Mouse (Mus musculus) limb, embryonic 11.5 days (tissue): ENCODE measurements around the gene Xylt1. TPM values are rescaled to one million over a fixed set of nuclear protein-coding genes. Genes with fewer than 3 reads are reported as not detected.

Experiments
- ATAC-seq: fragments of 200-750 bp; cut with Nextera tagmentation; 2 replicates; pipeline ENCODE4 v1.8.0; 2017; ENCODE audit warnings: low read depth; ENCODE audit not compliant: insufficient number of reproducible peaks, low FRiP score, low TSS enrichment
- DNase-seq: peaks from one replicate; pipeline ENCODE4 v3.0.0-alpha.2; 2015; ENCODE audit warnings: low spot score
- H3K27ac ChIP-seq: fragments of 300-500 bp; sonication (generic); replicated peaks from 2 replicates; pipeline ENCODE4 v1.5.1; 2014; ENCODE audit warnings: low read depth, mild to moderate bottlenecking, low read length
- H3K27me3 ChIP-seq: fragments of 300-500 bp; sonication (generic); 2 replicates; pipeline ENCODE4 v1.6.1; 2014; ENCODE audit warnings: mild to moderate bottlenecking, low read length, mixed read lengths; ENCODE audit not compliant: control insufficient read depth, insufficient read depth
- H3K36me3 ChIP-seq: fragments of 300-500 bp; sonication (generic); 2 replicates; pipeline ENCODE4 v1.6.1; 2014; ENCODE audit warnings: mild to moderate bottlenecking, low read length, moderate library complexity, mixed read lengths; ENCODE audit not compliant: control insufficient read depth, insufficient read depth
- H3K4me1 ChIP-seq: fragments of 300-500 bp; sonication (generic); 2 replicates; pipeline ENCODE4 v1.6.1; 2014; ENCODE audit warnings: low read length, mixed read lengths; ENCODE audit not compliant: control insufficient read depth, insufficient read depth
- H3K4me2 ChIP-seq: fragments of 300-500 bp; sonication (generic); 2 replicates; pipeline ENCODE4 v1.6.1; 2014; ENCODE audit warnings: low read depth, mild to moderate bottlenecking, moderate library complexity; ENCODE audit not compliant: severe bottlenecking
- H3K4me3 ChIP-seq: fragments of 300-500 bp; sonication (generic); 2 replicates; pipeline ENCODE4 v1.5.1; 2014; ENCODE audit warnings: low read depth, low read length
- H3K9ac ChIP-seq: fragments of 300-500 bp; sonication (generic); 2 replicates; pipeline ENCODE4 v1.6.1; 2014; ENCODE audit warnings: mild to moderate bottlenecking, low read length
- H3K9me3 ChIP-seq: fragments of 300-500 bp; sonication (generic); 2 replicates; pipeline ENCODE4 v1.6.1; 2016; ENCODE audit warnings: low read length; ENCODE audit not compliant: control insufficient read depth
- WGBS: fragments of 180-500 bp; shearing (Covaris S2); extraction: QIAGEN DNeasy Blood & Tissue Kit; methylation state at CpG from one replicate; pipeline ENCODE4 v1.1.7; 2014; 5-methylcytosine and 5-hydroxymethylcytosine counted together
- polyA plus RNA-seq: library from polyadenylated mRNA; unstranded; fragments of >200 nt; fragmentation: Nextera tagmentation; extraction: Ambion mirVana; gene quantifications from 2 replicates; pipeline ENCODE4 v1.2.1, GENCODE M21; 2014

Gene Xylt1
- 1.4 and 1.6 TPM in 2 replicates for polyA plus RNA-seq

DNA sequence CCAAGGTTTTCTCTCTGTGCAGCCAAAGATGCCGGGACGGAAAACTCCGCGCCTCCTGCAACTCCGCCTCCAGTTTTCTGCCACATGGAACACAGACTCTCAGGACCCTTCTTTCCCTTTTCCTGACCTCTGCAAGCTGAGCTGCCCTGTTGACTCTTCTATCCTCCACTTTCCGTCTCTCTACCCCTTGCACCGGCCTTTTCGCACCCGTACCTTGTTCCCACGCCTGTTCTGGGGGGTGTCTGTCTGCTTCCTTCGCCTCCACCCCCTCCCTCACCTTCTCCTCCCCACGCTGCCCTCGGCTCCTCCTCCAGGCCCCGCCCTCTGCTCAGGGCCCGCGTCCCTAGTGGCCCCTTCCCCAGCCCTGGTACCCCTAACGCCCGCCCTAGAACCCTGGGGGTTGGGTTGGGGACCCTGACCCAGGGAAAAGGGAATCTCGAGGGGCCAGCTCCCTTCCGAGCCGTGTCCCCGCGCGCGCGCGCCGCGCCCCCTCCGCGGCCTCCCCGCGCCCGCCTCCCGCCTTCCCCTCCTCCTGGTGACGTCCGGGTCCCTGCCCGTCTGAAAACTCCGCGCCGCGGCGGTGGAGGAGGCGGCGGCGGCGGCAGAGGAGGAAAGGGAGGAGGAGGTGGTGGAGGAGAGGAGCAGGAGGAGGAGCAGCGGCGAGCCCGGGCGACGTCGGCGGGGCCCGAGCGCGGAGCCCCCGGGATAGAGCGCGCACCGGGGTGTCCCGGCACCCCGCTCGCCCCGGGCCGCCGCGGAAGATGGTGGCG lies at the start of gene Xylt1:
Gene Xylt1 (plus strand): TSS at position 562 of the 770 bp plus-strand sequence.
- peaks cover 10% of the 10 kb centered on the region for H3K4me1 ChIP-seq
- peak within 1 kb of the TSS; percentile 69; the same call in 1 of the 2 replicates for H3K27ac ChIP-seq
- no peaks in the 10 kb centered on the region for H3K9me3 ChIP-seq
- ATAC-seq = peak; percentile 76
- peak; percentile 85 for DNase-seq
- no peaks in the 10 kb centered on the region for H3K36me3 ChIP-seq
- peak within 1 kb of the TSS; percentile 83 for H3K4me2 ChIP-seq
- no peaks in the 10 kb centered on the region for H3K27me3 ChIP-seq
- H3K9ac ChIP-seq = peak within 1 kb of the TSS; percentile 80
- H3K4me3 ChIP-seq = peak within 1 kb of the TSS; percentile 70
- under 1% methylated on average over 38 of the region's 69 CpGs for WGBS

DNA sequence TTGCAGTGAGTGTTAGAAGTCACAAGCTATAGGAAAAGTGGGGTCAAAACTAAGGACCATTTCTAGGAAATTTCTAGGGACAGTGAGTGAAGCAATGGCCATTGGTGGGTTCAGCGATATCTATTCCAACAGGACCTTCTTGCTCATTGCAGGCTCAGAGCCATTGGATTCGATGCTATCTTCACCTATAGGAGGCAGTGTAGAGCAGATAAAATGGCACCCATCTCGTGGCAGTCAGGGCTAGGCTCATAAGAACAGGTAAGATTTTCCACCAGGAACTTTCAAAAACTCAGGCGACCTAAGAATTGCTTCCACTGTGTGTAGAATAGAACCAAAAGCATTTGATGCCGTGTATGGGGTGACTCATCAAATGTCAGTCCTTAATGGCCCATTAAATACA lies 46.8 kb upstream of the Xylt1 start:
- DNase-seq = no peak
- H3K27me3 ChIP-seq = no peaks in the 10 kb centered on the region
- no peak overlapping the region for H3K27ac ChIP-seq
- no peaks in the 10 kb centered on the region for H3K9me3 ChIP-seq
- no peak overlapping the region for H3K4me2 ChIP-seq
- 85% methylated on average over 5 of the region's 5 CpGs for WGBS
- no peak overlapping the region for H3K9ac ChIP-seq
- H3K4me1 ChIP-seq = no peaks in the 10 kb centered on the region
- no peak for ATAC-seq
- no peaks in the 10 kb centered on the region for H3K36me3 ChIP-seq
- no peak overlapping the region for H3K4me3 ChIP-seq

DNA sequence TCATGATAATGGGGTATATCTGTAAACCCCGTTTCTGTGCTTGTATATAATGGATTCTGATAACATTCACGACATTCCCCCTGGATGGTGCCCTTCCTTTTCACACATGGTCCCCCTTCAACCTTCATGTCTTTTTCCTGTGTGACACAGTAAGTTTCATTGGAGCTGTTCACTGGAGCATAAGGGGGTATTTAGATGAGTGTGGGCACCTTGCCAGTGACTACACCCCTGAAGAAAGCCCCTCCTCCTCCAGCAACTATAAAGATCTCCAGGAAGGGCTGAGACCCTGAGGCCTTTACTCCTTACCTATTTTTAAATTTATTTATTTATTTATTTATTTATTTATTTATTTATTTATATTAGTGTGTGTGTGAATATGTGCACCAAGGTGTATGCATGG lies 24.5 kb upstream of the Xylt1 start:
- H3K27me3 ChIP-seq = no peaks in the 10 kb centered on the region
- no peak overlapping the region for H3K4me2 ChIP-seq
- no peak for ATAC-seq
- no peak overlapping the region for H3K4me3 ChIP-seq
- H3K36me3 ChIP-seq = no peaks in the 10 kb centered on the region
- no peak overlapping the region for H3K27ac ChIP-seq
- H3K4me1 ChIP-seq = no peaks in the 10 kb centered on the region
- no peak for DNase-seq
- 88% methylated on average over 2 of the region's 2 CpGs for WGBS
- no peaks in the 10 kb centered on the region for H3K9me3 ChIP-seq
- no peak overlapping the region for H3K9ac ChIP-seq

GRCm38 (mm10) chr7:117357425-117358194 lies 23.2 kb upstream of the Xylt1 start:
- no peak for DNase-seq
- no peaks in the 10 kb centered on the region for H3K9me3 ChIP-seq
- no peak for ATAC-seq
- H3K9ac ChIP-seq = no peak overlapping the region
- 90% methylated on average over 6 of the region's 6 CpGs for WGBS
- no peaks in the 10 kb centered on the region for H3K27me3 ChIP-seq
- H3K36me3 ChIP-seq = no peaks in the 10 kb centered on the region
- no peak overlapping the region for H3K27ac ChIP-seq
- H3K4me3 ChIP-seq = no peak overlapping the region
- no peaks in the 10 kb centered on the region for H3K4me1 ChIP-seq
- H3K4me2 ChIP-seq = no peak overlapping the region

GRCm38 (mm10) chr7:117361281-117361680 lies 19.5 kb upstream of the Xylt1 start:
- no peak overlapping the region for H3K27ac ChIP-seq
- 88% methylated on average over 2 of the region's 2 CpGs for WGBS
- no peaks in the 10 kb centered on the region for H3K4me1 ChIP-seq
- no peak overlapping the region for H3K4me3 ChIP-seq
- ATAC-seq = no peak
- no peaks in the 10 kb centered on the region for H3K36me3 ChIP-seq
- H3K4me2 ChIP-seq = no peak overlapping the region
- no peak for DNase-seq
- H3K27me3 ChIP-seq = no peaks in the 10 kb centered on the region
- no peaks in the 10 kb centered on the region for H3K9me3 ChIP-seq
- H3K9ac ChIP-seq = no peak overlapping the region

DNA sequence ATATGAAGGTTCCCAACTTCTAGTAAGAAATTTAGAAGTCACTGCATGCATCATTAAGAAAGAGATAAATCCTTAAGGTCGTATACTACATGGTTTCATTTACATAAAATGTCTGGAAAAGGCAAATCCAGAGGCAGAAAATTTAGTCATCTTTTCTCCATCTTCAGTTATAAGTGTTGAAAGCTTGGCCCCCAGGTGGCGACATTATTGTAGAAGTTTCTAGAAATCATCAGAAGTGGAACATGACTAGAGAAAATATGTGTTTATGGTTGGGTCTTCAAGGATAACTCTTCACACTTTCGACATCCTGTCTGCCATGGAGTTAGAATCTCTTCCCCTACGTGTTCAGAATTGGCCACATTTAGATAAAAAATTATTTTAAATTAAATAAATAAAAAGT lies 18.3 kb upstream of the Xylt1 start:
- H3K9me3 ChIP-seq = no peaks in the 10 kb centered on the region
- no peak overlapping the region for H3K9ac ChIP-seq
- H3K27ac ChIP-seq = no peak overlapping the region
- DNase-seq (no peak), ATAC-seq (no peak)
- WGBS = 88% methylated on average over 4 of the region's 4 CpGs
- H3K4me3 ChIP-seq = no peak overlapping the region
- no peaks in the 10 kb centered on the region for H3K36me3 ChIP-seq
- H3K4me1 ChIP-seq = no peaks in the 10 kb centered on the region
- no peaks in the 10 kb centered on the region for H3K27me3 ChIP-seq
- no peak overlapping the region for H3K4me2 ChIP-seq

- Histone ChIP-seq H3K4me2 (no peak overlapping the region), H3K9ac (no peak overlapping the region), H3K27ac (no peak overlapping the region), H3K4me1 (no peaks in the 10 kb centered on the region), H3K9me3 (no peaks in the 10 kb centered on the region), H3K27me3 (no peaks in the 10 kb centered on the region), H3K4me3 (no peak overlapping the region), H3K36me3 (no peaks in the 10 kb centered on the region)
- no peak for DNase-seq
- 74% methylated on average over 6 of the region's 6 CpGs for WGBS
- no peak for ATAC-seq
Observed at GRCm38 (mm10) chr7:117368647-117369289, 12.0 kb upstream of the Xylt1 start.

DNA sequence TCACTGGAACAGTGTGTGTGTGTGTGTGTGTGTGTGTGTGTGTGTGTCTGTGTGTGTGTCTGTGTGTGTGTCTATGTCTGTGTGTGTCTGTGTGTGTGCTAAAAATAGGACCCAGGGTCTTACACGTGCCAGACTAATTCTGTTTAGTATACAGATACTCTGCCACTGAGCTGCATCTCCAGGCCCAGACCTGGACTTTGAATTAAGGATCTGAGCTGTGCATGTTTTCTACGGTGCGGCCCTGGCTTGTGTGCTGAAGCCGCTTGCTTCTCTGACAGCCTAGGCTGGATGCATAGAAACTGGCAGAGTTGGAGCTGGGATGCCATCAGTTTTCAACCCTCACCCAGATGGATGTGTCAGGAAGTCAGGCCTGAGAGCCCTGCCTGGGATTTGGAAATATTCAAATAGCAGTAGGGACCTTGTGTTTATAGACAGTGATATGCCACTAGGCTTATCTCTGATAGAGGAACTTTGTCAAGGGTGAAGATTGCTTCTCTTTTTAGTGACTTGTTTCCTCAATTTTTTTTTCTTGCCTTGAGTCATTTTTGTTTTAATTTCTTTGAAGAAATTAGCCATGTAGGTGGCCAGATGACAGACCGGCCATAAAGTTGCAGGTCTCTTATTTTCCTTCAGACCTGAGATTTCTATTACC lies 11.4 kb upstream of the Xylt1 start:
- Histone ChIP-seq H3K27ac (no peak overlapping the region), H3K4me2 (no peak overlapping the region), H3K9ac (no peak overlapping the region), H3K36me3 (no peaks in the 10 kb centered on the region), H3K9me3 (no peaks in the 10 kb centered on the region), H3K27me3 (no peaks in the 10 kb centered on the region), H3K4me3 (no peak overlapping the region), H3K4me1 (no peaks in the 10 kb centered on the region)
- WGBS = 87% methylated on average over 5 of the region's 5 CpGs
- DNase-seq (no peak), ATAC-seq (no peak)
